25 mouse cellular contexts compared by ENCODE assay signal in genomic region chr13:35226142-35226829, GRCm38 (mm10).
DNase-seq lines count a peak whose midpoint lies in the region; ATAC-seq lines count a peak whose summit lies in the region.
"Had no signal": no experiment of that assay in that cellular context is flagged by ENCODE, and none has a peak within 500 bp of the region (broad histone marks: within the 10 kb centered on the region; RNA-seq: fewer than 3 reads in every experiment).

No protein-coding gene starts in this region.

- no peaks in the 10 kb centered on the region for H3K4me1 ChIP-seq in intestine, embryonic 15.5 days (replicated peaks)
- H3K4me1 ChIP-seq in heart, embryonic 10.5 days, result no peaks in the 10 kb centered on the region
- H3K4me1 ChIP-seq: embryonic facial prominence, embryonic 15.5 days; forebrain, embryonic 10.5 days; forebrain, embryonic 15.5 days; hindbrain, embryonic 12.5 days had no signal

- H3K4me3 ChIP-seq in intestine, embryonic 15.5 days (replicated peaks), result no peak overlapping the region
- H3K4me3 ChIP-seq in heart, embryonic 10.5 days, result no peak overlapping the region
- H3K4me3 ChIP-seq: embryonic facial prominence, embryonic 15.5 days; erythroblast, embryonic 14.5 days; forebrain, embryonic 10.5 days; forebrain, embryonic 15.5 days; gastrocnemius, adult 2 months; hindbrain, embryonic 12.5 days had no signal

- ATAC-seq in intestine, embryonic 15.5 days, result peak; percentile 77
- ATAC-seq: forebrain, embryonic 15.5 days; hindbrain, postnatal 0 days had no signal

- H3K36me3 ChIP-seq in intestine, embryonic 15.5 days, result no peaks in the 10 kb centered on the region
- no peaks in the 10 kb centered on the region for H3K36me3 ChIP-seq in heart, embryonic 10.5 days
- H3K36me3 ChIP-seq: embryonic facial prominence, embryonic 15.5 days; forebrain, embryonic 10.5 days; forebrain, embryonic 15.5 days; hindbrain, embryonic 12.5 days had no signal

- no peaks in the 10 kb centered on the region for H3K27me3 ChIP-seq in intestine, embryonic 15.5 days (replicated peaks)
- no peaks in the 10 kb centered on the region for H3K27me3 ChIP-seq in heart, embryonic 10.5 days (ENCODE audit: insufficient read depth, poor library complexity, severe bottlenecking)
- H3K27me3 ChIP-seq: embryonic facial prominence, embryonic 15.5 days; forebrain, embryonic 15.5 days; hindbrain, embryonic 12.5 days had no signal

- H3K27ac ChIP-seq in intestine, embryonic 15.5 days, result no peak overlapping the region
- no peak overlapping the region for H3K27ac ChIP-seq in heart, embryonic 10.5 days
- H3K27ac ChIP-seq: embryonic facial prominence, embryonic 15.5 days; forebrain, embryonic 10.5 days; forebrain, embryonic 15.5 days; gastrocnemius, adult 2 months; hindbrain, embryonic 12.5 days; hindbrain, postnatal 0 days had no signal

- WGBS in intestine, embryonic 15.5 days, result 57% methylated on average over 7 of the region's 7 CpGs
- WGBS in heart, embryonic 10.5 days, result 71% methylated on average over 7 of the region's 7 CpGs

- no peak overlapping the region for H3K9ac ChIP-seq in intestine, embryonic 15.5 days
- H3K9ac ChIP-seq: embryonic facial prominence, embryonic 15.5 days; forebrain, embryonic 15.5 days; hindbrain, embryonic 12.5 days had no signal

- no peak overlapping the region for H3K4me2 ChIP-seq in intestine, embryonic 15.5 days (replicated peaks)
- H3K4me2 ChIP-seq: embryonic facial prominence, embryonic 15.5 days; forebrain, embryonic 15.5 days; hindbrain, embryonic 12.5 days had no signal

- DNase-seq in frontal cortex, adult 2 months (ENCODE audit: extremely low spot score in 1 of 2, low spot score in 1 of 2), result peak; percentile 7 to 45
- DNase-seq in frontal cortex, postnatal 25 days (ENCODE audit: low spot score in 2 of 2), result no peak
- DNase-seq in right cerebral cortex, postnatal 36 days (ENCODE audit: low spot score in 2 of 2), result peak; percentile 5 to 19
- DNase-seq in right cerebral cortex, postnatal 25 days, result no peak
- DNase-seq in heart, embryonic 10.5 days (ENCODE audit: low spot score), result no peak
- DNase-seq in gastrocnemius, adult 18-20 months (ENCODE audit: low spot score), result no peak
- DNase-seq in urinary bladder, postnatal 10 days (ENCODE audit: low spot score), result no peak
- DNase-seq: adrenal gland, adult 2 months; adrenal gland, postnatal 25 days; cerebellum, adult 11 months; cerebellum, adult 8-10 months; cerebellum, postnatal 14 days; embryo, embryonic 11 days; gastrocnemius, adult 2 months; gastrocnemius, postnatal 25 days; heart, postnatal 10 days; heart, postnatal 4 days; kidney, adult 11 months had no signal

- H3K9me3 ChIP-seq in intestine, embryonic 15.5 days, result no peaks in the 10 kb centered on the region
- 0 out of 2 replicates have a peak, but pooled peaks cover 2% of the 10 kb centered on the region for H3K9me3 ChIP-seq in heart, embryonic 10.5 days
- H3K9me3 ChIP-seq: embryonic facial prominence, embryonic 15.5 days; forebrain, embryonic 15.5 days; hindbrain, embryonic 12.5 days had no signal

Comparison
In these comparisons a context has a peak if more than half of its experiments do, and no peak if none do; other contexts are left out.
1. DNase-seq: peak in frontal cortex, adult 2 months (2 of 2) and right cerebral cortex, postnatal 36 days (2 of 2); none in frontal cortex, postnatal 25 days (0 of 2), right cerebral cortex, postnatal 25 days (single experiment), heart, embryonic 10.5 days (single experiment), gastrocnemius, adult 18-20 months (single experiment) and urinary bladder, postnatal 10 days (single experiment).